Mouse (Mus musculus): ENCODE data around the gene Dpf3. TPM values are rescaled to one million over a fixed set of nuclear protein-coding genes. Genes with fewer than 3 reads are reported as not detected.

Dpf3 gene
- total and polyA plus RNA-seq, 2 experiments from 2014 or later: 14.3 to 31.7 TPM

DNA sequence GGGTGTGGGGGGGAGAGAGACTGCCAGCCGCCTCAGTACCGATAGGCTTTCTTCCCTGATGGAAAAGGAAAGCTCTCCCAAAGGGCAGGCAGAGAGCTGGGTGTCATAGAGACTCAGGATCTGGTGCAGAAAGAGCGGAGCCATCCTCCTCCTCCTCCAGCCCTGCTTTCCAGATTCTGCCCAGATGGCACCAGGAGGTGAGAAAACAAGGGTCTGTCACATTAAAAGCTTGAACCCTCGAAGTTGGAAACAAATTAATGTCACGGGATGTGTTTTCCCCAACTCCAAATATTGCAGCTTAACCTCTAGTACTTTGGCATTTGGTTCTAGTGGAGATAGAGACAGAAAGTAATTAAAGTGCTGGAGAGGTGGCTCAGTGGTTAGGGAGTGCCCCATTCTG lies 195.6 kb downstream of the Dpf3 start:
- Histone ChIP-seq H3K36me3 (ENCODE audit: insufficient read depth, low read length) (no peaks in the 10 kb centered on the region), H3K27ac (ENCODE audit: low read depth, low read length) (no peak overlapping the region), H3K4me2 (ENCODE audit: low read depth, low read length, poor library complexity, severe bottlenecking) (no peak overlapping the region), H3K4me3 (ENCODE audit: low read depth, low read length) (no peak overlapping the region), H3K27me3 (ENCODE audit: insufficient read depth, low read length) (no peaks in the 10 kb centered on the region), H3K4me1 (ENCODE audit: insufficient read depth, low read length) (0 out of 2 replicates have a peak, but pooled peaks cover 2% of the 10 kb centered on the region), H3K9ac (replicated peaks; ENCODE audit: low read length, poor library complexity, severe bottlenecking) (no peak overlapping the region), H3K9me3 (ENCODE audit: low read length) (no peaks in the 10 kb centered on the region)
- no peak for TF ChIP-seq CTCF (IDR thresholded peaks at IDR 0.05)
- DNase-seq (ENCODE audit: low spot score): no peak
- ATAC-seq (ENCODE audit: low FRiP score): no peak
- 76% methylated on average over 5 of the region's 5 CpGs for WGBS

- Histone ChIP-seq H3K4me2 (ENCODE audit: low read depth, low read length, poor library complexity, severe bottlenecking) (no peak overlapping the region), H3K36me3 (ENCODE audit: insufficient read depth, low read length) (no peaks in the 10 kb centered on the region), H3K27me3 (ENCODE audit: insufficient read depth, low read length) (no peaks in the 10 kb centered on the region), H3K9ac (replicated peaks; ENCODE audit: low read length, poor library complexity, severe bottlenecking) (no peak overlapping the region), H3K4me1 (ENCODE audit: insufficient read depth, low read length) (peaks cover 8% of the 10 kb centered on the region; the same call in 1 of the 2 replicates), H3K9me3 (ENCODE audit: low read length) (no peaks in the 10 kb centered on the region), H3K27ac (ENCODE audit: low read depth, low read length) (no peak overlapping the region), H3K4me3 (ENCODE audit: low read depth, low read length) (no peak overlapping the region)
- TF ChIP-seq CTCF (IDR thresholded peaks at IDR 0.05): no peak
- DNase-seq (ENCODE audit: low spot score) (peak; percentile 33), ATAC-seq (ENCODE audit: low FRiP score) (no peak)
- WGBS: 49% methylated on average over 17 of the region's 17 CpGs
Measured at GRCm38 (mm10) chr12:83286496-83287492, 200.7 kb downstream of the Dpf3 start.

GRCm38 (mm10) chr12:83283591-83284320 lies 203.8 kb downstream of the Dpf3 start:
- no peak overlapping the region for H3K4me2 ChIP-seq (ENCODE audit: low read depth, low read length, poor library complexity, severe bottlenecking)
- no peak overlapping the region for H3K9ac ChIP-seq (replicated peaks; ENCODE audit: low read length, poor library complexity, severe bottlenecking)
- 89% methylated on average over 6 of the region's 6 CpGs for WGBS
- no peak overlapping the region for H3K4me3 ChIP-seq (ENCODE audit: low read depth, low read length)
- no peak overlapping the region for H3K27ac ChIP-seq (ENCODE audit: low read depth, low read length)
- no peak for ATAC-seq (ENCODE audit: low FRiP score)
- no peak for DNase-seq (ENCODE audit: low spot score)
- H3K36me3 ChIP-seq (ENCODE audit: insufficient read depth, low read length): no peaks in the 10 kb centered on the region
- H3K4me1 ChIP-seq (ENCODE audit: insufficient read depth, low read length): peaks cover 8% of the 10 kb centered on the region
- no peak for TF ChIP-seq CTCF (IDR thresholded peaks at IDR 0.05)
- H3K27me3 ChIP-seq (ENCODE audit: insufficient read depth, low read length): no peaks in the 10 kb centered on the region
- no peaks in the 10 kb centered on the region for H3K9me3 ChIP-seq (ENCODE audit: low read length)

DNA sequence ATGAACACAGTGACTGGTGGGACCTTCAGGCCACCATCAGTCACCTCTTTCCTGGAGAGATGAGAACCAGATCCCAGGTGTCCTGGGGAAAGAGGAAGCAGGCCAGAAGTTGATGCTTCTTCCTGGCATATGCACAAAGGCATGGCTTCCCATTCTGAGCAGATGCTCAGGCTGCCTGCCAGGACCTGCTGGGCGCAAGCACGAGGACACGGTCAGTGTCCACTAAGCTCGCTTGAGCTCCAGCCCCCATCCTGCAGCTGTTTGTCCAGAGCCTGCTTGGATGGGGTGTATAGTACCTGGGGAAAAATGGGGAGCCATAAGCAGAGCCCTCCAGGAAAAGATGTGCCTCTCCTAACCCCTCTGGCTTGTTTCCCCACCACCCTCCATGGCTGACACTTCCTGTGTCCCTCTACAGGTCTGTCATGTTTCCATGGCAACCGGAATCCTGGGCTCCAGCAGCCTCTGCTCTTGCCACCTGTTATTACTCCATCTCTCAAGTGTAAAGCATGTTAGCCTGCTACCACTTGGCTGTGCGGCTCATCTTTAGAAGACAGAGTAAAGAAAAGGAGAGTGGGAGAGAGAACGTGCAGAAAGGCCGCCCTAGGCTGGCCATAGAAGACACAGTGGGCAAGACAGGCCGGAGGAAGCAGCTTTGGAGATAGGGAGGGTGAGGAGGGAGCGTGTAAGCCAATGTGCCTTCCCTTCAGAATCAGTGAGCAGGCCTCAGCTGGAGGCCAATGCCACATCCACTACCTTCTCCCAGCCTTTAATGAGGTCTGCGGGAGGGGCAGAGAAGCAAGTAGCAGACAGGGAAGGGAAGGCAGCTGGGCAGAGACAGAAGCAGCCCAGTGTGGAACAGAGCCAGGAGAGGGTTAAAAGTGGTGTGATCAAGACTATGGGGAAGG lies 209.7 kb downstream of the Dpf3 start:
- peaks cover 16% of the 10 kb centered on the region for H3K4me1 ChIP-seq (ENCODE audit: insufficient read depth, low read length)
- no peak overlapping the region for H3K9ac ChIP-seq (replicated peaks; ENCODE audit: low read length, poor library complexity, severe bottlenecking)
- peak; percentile 80 for ATAC-seq (ENCODE audit: low FRiP score)
- H3K9me3 ChIP-seq (ENCODE audit: low read length): no peaks in the 10 kb centered on the region
- peak; percentile 93 for DNase-seq (ENCODE audit: low spot score)
- H3K27ac ChIP-seq (ENCODE audit: low read depth, low read length): peak overlapping the region; percentile 78
- H3K36me3 ChIP-seq (ENCODE audit: insufficient read depth, low read length): no peaks in the 10 kb centered on the region
- 39% methylated on average over 11 of the region's 11 CpGs for WGBS
- H3K27me3 ChIP-seq (ENCODE audit: insufficient read depth, low read length): no peaks in the 10 kb centered on the region
- no peak overlapping the region for H3K4me2 ChIP-seq (ENCODE audit: low read depth, low read length, poor library complexity, severe bottlenecking)
- H3K4me3 ChIP-seq (ENCODE audit: low read depth, low read length): no peak overlapping the region
- no peak for TF ChIP-seq CTCF (IDR thresholded peaks at IDR 0.05)

GRCm38 (mm10) chr12:83271215-83271614 lies 216.3 kb downstream of the Dpf3 start:
- Histone ChIP-seq H3K4me1 (ENCODE audit: insufficient read depth, low read length) (no peaks in the 10 kb centered on the region), H3K4me3 (ENCODE audit: low read depth, low read length) (no peak overlapping the region), H3K27me3 (ENCODE audit: insufficient read depth, low read length) (no peaks in the 10 kb centered on the region), H3K9me3 (ENCODE audit: low read length) (no peaks in the 10 kb centered on the region), H3K9ac (replicated peaks; ENCODE audit: low read length, poor library complexity, severe bottlenecking) (no peak overlapping the region), H3K27ac (ENCODE audit: low read depth, low read length) (no peak overlapping the region), H3K36me3 (ENCODE audit: insufficient read depth, low read length) (no peaks in the 10 kb centered on the region), H3K4me2 (ENCODE audit: low read depth, low read length, poor library complexity, severe bottlenecking) (no peak overlapping the region)
- DNase-seq (ENCODE audit: low spot score) (no peak), ATAC-seq (ENCODE audit: low FRiP score) (no peak)
- WGBS: 93% methylated on average over 3 of the region's 3 CpGs
- no peak for TF ChIP-seq CTCF (IDR thresholded peaks at IDR 0.05)

Measured in midbrain, postnatal 0 days (tissue).